Mouse (Mus musculus) frontal cortex, postnatal 36 days (tissue): ENCODE data around the gene Smg5.

Source experiments
- DNase-seq, 2 experiments: peaks; one replicate each; pipeline ENCODE4 v3.0.0; 2022; ENCODE audit warnings: low spot score in 2 of 2

Smg5 gene

GRCm38 (mm10) chr3:88395288-88395687, 59.2 kb downstream of the Smg5 start:
- no peak for DNase-seq

GRCm38 (mm10) chr3:88395742-88396141, 59.7 kb downstream of the Smg5 start:
- DNase-seq, result no peak

GRCm38 (mm10) chr3:88398666-88399065, 62.6 kb downstream of the Smg5 start:
- no peak for DNase-seq

GRCm38 (mm10) chr3:88403522-88404230, 67.6 kb downstream of the Smg5 start:
- no peak for DNase-seq

- DNase-seq, result peak; percentile 56 to 77
These were observed 71.0 kb downstream of the Smg5 start for GRCm38 (mm10) chr3:88407090-88407489.

GRCm38 (mm10) chr3:88407529-88407928, 71.5 kb downstream of the Smg5 start:
- DNase-seq, result no peak

GRCm38 (mm10) chr3:88408953-88409352, 72.9 kb downstream of the Smg5 start:
- DNase-seq, result no peak

- peak; percentile 89 to 93 for DNase-seq
These were observed 73.9 kb downstream of the Smg5 start, which contains the start of gene Pmf1 for GRCm38 (mm10) chr3:88409741-88410644. Gene Pmf1 (minus strand): TSS chr3:88410331.

- no peak for DNase-seq
These were observed 74.6 kb downstream of the Smg5 start for GRCm38 (mm10) chr3:88410645-88411031.

GRCm38 (mm10) chr3:88411681-88412080, 75.6 kb downstream of the Smg5 start:
- no peak for DNase-seq
